ENCODE assay signal across 23 mouse cellular contexts in genomic region chr1:120323131-120323561, GRCm38 (mm10). TPM values are rescaled to one million over a fixed set of nuclear protein-coding genes. Genes with fewer than 3 reads are reported as not detected.
A peak's percentile ranks its signal among the peaks of the same experiment; 100 is the strongest.
DNase-seq lines count a peak whose midpoint lies in the region; ATAC-seq lines count a peak whose summit lies in the region.
"Had no signal": no experiment of that assay in that cellular context is flagged by ENCODE, and none has a peak within 500 bp of the region (broad histone marks: within the 10 kb centered on the region; RNA-seq: fewer than 3 reads in every experiment).

No protein-coding gene starts in this region.

- H3K9me3 ChIP-seq in midbrain, embryonic 11.5 days (ENCODE audit: control insufficient read depth, low read length), result no peaks in the 10 kb centered on the region
- H3K9me3 ChIP-seq in midbrain, embryonic 13.5 days, result no peaks in the 10 kb centered on the region
- H3K9me3 ChIP-seq: embryonic facial prominence, embryonic 13.5 days; forebrain, embryonic 13.5 days; heart, embryonic 15.5 days; hindbrain, embryonic 13.5 days had no signal

- H3K27ac ChIP-seq in midbrain, embryonic 11.5 days (ENCODE audit: low read depth, low read length), result no peak overlapping the region
- no peak overlapping the region for H3K27ac ChIP-seq in midbrain, embryonic 13.5 days
- H3K27ac ChIP-seq: embryonic facial prominence, embryonic 13.5 days; forebrain, embryonic 13.5 days; heart, adult 2 months; heart, embryonic 15.5 days; hindbrain, embryonic 13.5 days; hindbrain, postnatal 0 days had no signal

- no peak overlapping the region for H3K4me3 ChIP-seq in midbrain, embryonic 11.5 days (ENCODE audit: low read depth, low read length)
- no peak overlapping the region for H3K4me3 ChIP-seq in midbrain, embryonic 13.5 days (replicated peaks)
- H3K4me3 ChIP-seq: embryonic facial prominence, embryonic 13.5 days; forebrain, embryonic 13.5 days; heart, adult 2 months; heart, embryonic 15.5 days; hindbrain, embryonic 13.5 days had no signal

- 86% methylated on average over 5 of the region's 5 CpGs for WGBS in midbrain, embryonic 11.5 days
- WGBS in midbrain, embryonic 13.5 days, result 90% methylated on average over 5 of the region's 5 CpGs

- no peak overlapping the region for H3K9ac ChIP-seq in midbrain, embryonic 11.5 days (ENCODE audit: low read length)
- H3K9ac ChIP-seq in midbrain, embryonic 13.5 days (replicated peaks), result no peak overlapping the region
- H3K9ac ChIP-seq: embryonic facial prominence, embryonic 13.5 days; forebrain, embryonic 13.5 days; heart, embryonic 15.5 days; hindbrain, embryonic 13.5 days had no signal

- no peaks in the 10 kb centered on the region for H3K36me3 ChIP-seq in midbrain, embryonic 11.5 days (ENCODE audit: control insufficient read depth, insufficient read depth, low read length)
- H3K36me3 ChIP-seq in midbrain, embryonic 13.5 days, result no peaks in the 10 kb centered on the region
- H3K36me3 ChIP-seq: embryonic facial prominence, embryonic 13.5 days; G1E; heart, embryonic 15.5 days; hindbrain, embryonic 13.5 days had no signal

- peak; percentile 54 to 55 for DNase-seq in cerebellum, postnatal 10 days
- DNase-seq in cerebellum, postnatal 36 days, result no peak
- peak; percentile 60 for DNase-seq in midbrain, embryonic 11.5 days (ENCODE audit: low spot score, missing footprints)
- peak; percentile 68 for DNase-seq in layer of hippocampus, adult 9-11 months
- no peak for DNase-seq in adrenal gland, adult 2 months
- DNase-seq in retina, embryonic 14.5 days (ENCODE audit: low spot score), result no peak
- DNase-seq in thymus, postnatal 14 days, result no peak
- DNase-seq: adrenal gland, postnatal 10 days; B cell, adult 2 months; gastrocnemius, postnatal 10 days; heart, adult 2 months; heart, postnatal 14 days had no signal

- no peaks in the 10 kb centered on the region for H3K27me3 ChIP-seq in midbrain, embryonic 11.5 days (ENCODE audit: control insufficient read depth, insufficient read depth, low read length)
- no peaks in the 10 kb centered on the region for H3K27me3 ChIP-seq in midbrain, embryonic 13.5 days
- H3K27me3 ChIP-seq: embryonic facial prominence, embryonic 13.5 days; forebrain, embryonic 13.5 days; heart, embryonic 15.5 days had no signal

- no peak overlapping the region for H3K4me2 ChIP-seq in midbrain, embryonic 11.5 days
- H3K4me2 ChIP-seq in midbrain, embryonic 13.5 days (replicated peaks), result no peak overlapping the region
- H3K4me2 ChIP-seq: embryonic facial prominence, embryonic 13.5 days; forebrain, embryonic 13.5 days; heart, embryonic 11.5 days; heart, embryonic 15.5 days; hindbrain, embryonic 13.5 days had no signal

- ATAC-seq in midbrain, embryonic 11.5 days (ENCODE audit: low FRiP score), result no peak
- no peak for ATAC-seq in midbrain, embryonic 13.5 days
- ATAC-seq: CD4-positive, CD25-positive, alpha-beta regulatory T cell, adult 4 months; forebrain, embryonic 13.5 days; hindbrain, postnatal 0 days had no signal

- no peaks in the 10 kb centered on the region for H3K4me1 ChIP-seq in midbrain, embryonic 11.5 days (ENCODE audit: control insufficient read depth, insufficient read depth, low read length)
- peaks cover 6% of the 10 kb centered on the region; the same call in 1 of the 2 replicates for H3K4me1 ChIP-seq in midbrain, embryonic 13.5 days (replicated peaks)
- H3K4me1 ChIP-seq: embryonic facial prominence, embryonic 13.5 days; forebrain, embryonic 13.5 days; heart, embryonic 15.5 days had no signal

RNA-seq across cellular contexts. Expression of gene C1ql2, which starts 17.2 kb away (rescaled TPM):
- 0.62 and 0.77 TPM in 2 replicates for polyA plus RNA-seq in midbrain, embryonic 11.5 days (2014; fragmentation: Nextera tagmentation; extraction: Ambion mirVana)
- 6.1 and 8.0 TPM in 2 replicates for polyA plus RNA-seq in midbrain, embryonic 13.5 days (2015; fragmentation: Nextera tagmentation; extraction: Ambion mirVana)
- not detected for total RNA-seq in adrenal gland, adult 2 months (2021)
- 0.04 and 0.13 TPM in 2 replicates for polyA plus RNA-seq in adrenal gland, adult 2 months (2012; rRNA removed)
- total RNA-seq: gastrocnemius, postnatal 10 days; gastrocnemius, postnatal 4 days; heart, adult 2 months; heart, postnatal 14 days; hematopoietic stem cell, adult 5-6 weeks had no signal
- polyA plus RNA-seq: CD4-positive, CD25-positive, alpha-beta regulatory T cell, adult 4 months; G1E; heart, adult 2 months; heart, embryonic 11.5 days; heart, embryonic 15.5 days had no signal

RNA-seq across cellular contexts. Expression of gene Steap3, which starts 50.6 kb away (rescaled TPM):
- polyA plus RNA-seq in midbrain, embryonic 11.5 days (2014; fragmentation: Nextera tagmentation; extraction: Ambion mirVana), result 2.8 and 3.0 TPM in 2 replicates
- polyA plus RNA-seq in midbrain, embryonic 13.5 days (2015; fragmentation: Nextera tagmentation; extraction: Ambion mirVana), result 1.5 and 2.1 TPM in 2 replicates
- total RNA-seq in adrenal gland, adult 2 months (2021), result 10 to 100 TPM; 34.5 to 38.1 TPM
- 62.3 and 76.9 TPM in 2 replicates for polyA plus RNA-seq in adrenal gland, adult 2 months (2012; rRNA removed)
- polyA plus RNA-seq: CD4-positive, CD25-positive, alpha-beta regulatory T cell, adult 4 months had no signal

Comparison
In these comparisons a context has a peak if more than half of its experiments do, and no peak if none do; other contexts are left out.
1. DNase-seq: peak in cerebellum, postnatal 10 days (2 of 2), midbrain, embryonic 11.5 days (single experiment) and layer of hippocampus, adult 9-11 months (single experiment); none in cerebellum, postnatal 36 days (0 of 2), adrenal gland, adult 2 months (single experiment), retina, embryonic 14.5 days (single experiment) and thymus, postnatal 14 days (single experiment).
2. RNA of gene Steap3, which starts 50.6 kb away (polyA plus RNA-seq): 62.3 to 76.9 TPM in adrenal gland, adult 2 months; 2.8 to 3.0 TPM in midbrain, embryonic 11.5 days and 1.5 to 2.1 TPM in midbrain, embryonic 13.5 days; every median in the first group is over 10 times any median in the second.